Mouse (Mus musculus) adipose tissue, adult 10 weeks (tissue): ENCODE measurements around the gene Gm9747. TPM values are rescaled to one million over a fixed set of nuclear protein-coding genes. Genes with fewer than 3 reads are reported as not detected.

ENCODE experiments used
- polyA plus RNA-seq: library from polyadenylated mRNA; stranded (reverse); fragments of 350-450 nt; fragmentation: Illumina TruSeq; extraction: RNeasy Lipid Tissue Mini Kit (QIAGEN cat#74804); gene quantifications from one replicate; pipeline ENCODE4 v1.2.3, GENCODE M21; 2014; ENCODE audit warnings: low read depth, low replicate concordance

Gm9747 gene
- polyA plus RNA-seq: not detected

DNA sequence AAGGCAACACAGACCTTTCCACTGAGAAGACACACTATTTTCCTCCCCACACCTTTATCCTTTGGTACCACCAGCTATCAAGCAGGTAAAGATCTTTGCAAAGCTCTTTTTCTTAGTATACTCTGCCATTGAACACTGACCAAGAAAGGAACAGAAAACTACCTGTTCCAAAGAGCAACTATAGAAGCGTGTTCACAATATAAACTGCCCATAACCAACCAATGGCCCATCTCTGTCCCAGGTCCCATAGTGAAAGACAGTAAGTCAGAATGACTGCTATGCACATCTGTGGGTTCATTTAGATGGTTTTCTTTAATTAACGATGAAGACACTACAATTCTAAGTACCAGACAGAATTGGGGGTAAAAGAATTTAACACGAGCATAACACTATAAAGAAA, at the start of gene Gm9747:
TSS of gene Gm9747 (plus strand) at position 301 of the 400 bp plus-strand sequence.

Other genes starting within 250 kb of the Gm9747 start
- gene Irs1, start 58.3 kb downstream of the Gm9747 start, polyA plus RNA-seq: 9.2 TPM
- 16.0 TPM for gene Rhbdd1, start 83.3 kb downstream of the Gm9747 start, polyA plus RNA-seq